Mouse (Mus musculus) layer of hippocampus, adult 11-12 months (tissue): ENCODE measurements around the gene Ttc28.
"Not testable (repeated sequence)": the region's sequence is repeated elsewhere in the genome, so short reads cannot be mapped to it uniquely, and the experiment has no call there.

ENCODE experiments used
- DNase-seq: peaks from one replicate; pipeline ENCODE4 v3.0.0; 2022; ENCODE audit warnings: low spot score

The Ttc28 gene

DNA sequence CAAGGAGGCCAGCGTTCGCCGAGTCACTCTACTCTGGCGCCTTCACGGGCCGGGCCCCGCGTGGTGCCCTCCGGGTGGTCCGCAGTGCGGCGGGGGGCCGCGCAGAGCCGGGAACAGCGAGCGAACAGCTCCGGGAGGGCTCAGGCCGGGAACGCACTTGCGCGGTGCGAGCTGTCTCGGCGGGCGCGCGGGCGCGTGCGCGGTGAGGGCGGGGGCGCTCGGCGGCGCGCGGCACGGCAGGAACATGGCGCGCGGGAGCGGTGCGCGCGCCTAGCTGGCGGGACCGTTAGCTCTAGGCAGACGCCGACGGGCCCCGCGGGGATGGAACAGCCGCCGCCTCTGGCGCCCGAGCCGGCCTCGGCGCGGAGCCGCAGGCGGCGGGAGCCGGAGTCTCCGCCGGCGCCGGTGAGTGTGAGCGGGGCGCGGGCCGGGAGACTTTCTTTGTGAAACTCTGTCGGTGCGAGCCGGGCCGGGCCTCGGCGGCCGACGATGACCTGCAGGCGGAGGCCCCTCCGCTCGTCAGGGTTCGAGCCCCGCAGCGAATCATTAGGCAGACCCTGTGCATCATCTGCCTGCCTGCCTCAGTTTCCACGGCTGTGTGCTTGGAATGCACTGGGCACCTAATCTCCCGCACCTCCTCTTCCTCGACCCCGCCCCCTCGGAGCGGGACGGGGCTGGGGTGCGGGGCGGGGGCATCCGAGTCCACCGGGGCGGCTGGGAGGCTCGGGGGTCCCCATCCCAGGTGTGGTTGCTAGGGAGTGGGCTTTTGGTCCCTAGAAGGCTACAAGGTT lies at the start of gene Ttc28:
Ttc28 (plus strand) TSS at position 220 of the 791 bp plus-strand sequence.
- DNase-seq = peak; percentile 88

DNA sequence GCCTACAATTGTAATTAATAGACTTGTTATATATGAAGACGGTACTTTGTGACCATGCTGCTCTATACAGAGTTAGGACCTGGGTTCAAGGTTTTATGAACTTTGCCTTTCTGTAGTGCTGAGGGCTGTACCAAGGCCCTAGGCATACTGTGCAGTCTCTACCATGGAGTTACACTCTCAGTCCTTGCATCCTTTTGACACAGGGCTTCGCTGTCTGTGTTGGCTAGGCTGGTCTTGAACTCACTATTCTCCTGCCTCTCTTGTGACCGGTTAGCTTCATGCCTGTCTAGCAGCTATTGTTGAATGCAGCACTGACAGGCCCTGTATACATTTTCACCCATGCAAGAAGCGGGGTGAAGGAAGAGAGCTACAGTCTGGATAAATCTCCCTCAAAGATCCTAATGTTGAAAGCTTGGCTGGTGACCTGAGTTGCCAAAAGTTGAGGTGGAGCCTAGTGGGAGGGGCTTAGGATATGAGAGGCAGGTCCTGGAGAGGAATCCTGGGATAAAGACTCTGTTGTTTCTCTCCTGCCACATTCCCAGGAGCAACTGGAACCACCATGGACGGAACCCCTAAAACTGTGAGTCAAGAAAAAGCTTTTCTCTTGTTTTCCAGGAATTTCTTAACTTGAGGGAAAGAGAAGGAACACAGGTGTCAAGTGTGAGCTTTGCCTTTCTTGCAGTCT lies 48.4 kb upstream of the Ttc28 start:
- DNase-seq = no peak

DNA sequence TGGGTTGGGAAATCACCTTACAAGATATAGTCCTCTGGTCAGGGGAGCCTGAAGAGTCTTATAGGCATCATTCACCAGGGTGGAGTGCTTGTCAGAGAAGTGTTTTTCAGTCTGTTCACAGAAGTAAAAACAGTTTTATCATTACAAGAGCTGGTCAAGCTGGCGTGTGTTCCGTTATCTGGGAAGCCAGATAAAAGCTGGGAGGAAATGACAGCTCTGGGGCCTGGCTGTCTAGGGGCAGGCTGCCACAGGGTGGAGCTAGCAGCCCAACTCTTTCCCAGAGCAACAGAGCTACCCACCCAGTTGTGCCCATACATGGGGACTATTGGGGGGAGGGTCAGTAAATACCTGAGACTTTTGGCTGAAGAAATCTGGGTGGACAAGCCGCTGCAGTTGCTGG lies 43.6 kb upstream of the Ttc28 start:
- peak; percentile 41 for DNase-seq

- not testable (repeated sequence) for DNase-seq
Observed at GRCm38 (mm10) chr5:110838016-110838415, 41.6 kb upstream of the Ttc28 start.

- no peak for DNase-seq
Observed at GRCm38 (mm10) chr5:110839038-110839677, 40.4 kb upstream of the Ttc28 start.

DNA sequence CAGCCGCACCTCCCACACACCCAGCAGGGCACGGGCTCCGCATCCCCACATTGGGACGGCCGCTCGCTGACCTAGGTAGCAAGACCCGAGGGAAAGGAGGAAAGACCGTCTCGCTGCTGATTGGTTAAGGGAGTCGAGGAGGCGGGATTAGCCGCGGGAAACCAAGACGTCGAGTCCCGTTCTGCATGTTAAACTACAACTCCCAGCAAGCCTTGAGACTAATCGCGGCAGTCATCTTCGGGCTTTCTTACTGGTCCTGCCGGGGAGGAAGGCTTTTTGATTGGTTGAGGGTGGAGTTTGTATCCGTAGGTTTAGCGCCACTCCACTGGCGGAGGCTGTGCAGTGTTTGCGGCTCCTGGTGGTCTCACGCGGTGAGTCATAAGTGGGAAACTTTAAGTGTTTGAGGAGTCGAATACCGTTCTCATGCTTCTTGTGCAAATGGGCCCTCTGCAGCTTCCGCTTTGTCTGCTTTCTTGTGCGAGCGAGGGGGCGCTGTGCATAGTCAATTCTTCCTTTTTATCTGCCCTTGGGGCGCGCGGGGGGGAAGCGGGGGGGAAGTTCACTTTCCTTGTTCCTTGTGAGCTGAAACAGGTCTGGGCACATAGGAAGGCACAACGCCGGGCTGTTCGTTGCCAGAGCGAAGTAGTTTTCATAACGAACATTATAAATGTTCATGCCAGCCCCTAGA lies 39.8 kb upstream of the Ttc28 start, which contains the start of the genes Hscb and Chek2:
Hscb (minus strand) TSS at position 100 of the 688 bp plus-strand sequence.
Chek2 (plus strand) TSS at position 302 of the 688 bp plus-strand sequence.
- peak; percentile 99 for DNase-seq

- peak; percentile 41 for DNase-seq
Observed at GRCm38 (mm10) chr5:110840465-110840864, 39.1 kb upstream of the Ttc28 start.

GRCm38 (mm10) chr5:110841046-110841862 lies 38.3 kb upstream of the Ttc28 start:
- DNase-seq = no peak

DNA sequence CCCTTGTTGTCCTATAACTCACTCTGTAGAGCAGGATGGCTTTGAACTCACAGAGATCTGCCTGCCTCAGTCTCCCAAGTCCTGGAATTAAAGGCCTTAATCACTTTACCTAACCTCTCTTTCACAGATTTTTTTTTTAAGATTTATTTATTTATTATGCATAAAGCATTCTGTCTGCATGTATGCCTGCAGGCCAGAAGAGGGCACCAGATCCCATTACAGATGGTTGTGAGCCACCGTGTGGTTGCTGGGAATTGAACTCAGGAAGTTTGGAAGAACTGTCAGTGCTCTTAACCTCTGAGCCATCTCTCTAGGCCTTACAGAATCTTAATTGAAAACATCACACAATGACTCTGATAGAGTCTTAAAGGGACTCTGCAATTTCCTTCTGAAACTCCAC lies 26.6 kb upstream of the Ttc28 start:
- no peak for DNase-seq

- DNase-seq = no peak
Observed at GRCm38 (mm10) chr5:110857091-110857490, 22.5 kb upstream of the Ttc28 start.

DNA sequence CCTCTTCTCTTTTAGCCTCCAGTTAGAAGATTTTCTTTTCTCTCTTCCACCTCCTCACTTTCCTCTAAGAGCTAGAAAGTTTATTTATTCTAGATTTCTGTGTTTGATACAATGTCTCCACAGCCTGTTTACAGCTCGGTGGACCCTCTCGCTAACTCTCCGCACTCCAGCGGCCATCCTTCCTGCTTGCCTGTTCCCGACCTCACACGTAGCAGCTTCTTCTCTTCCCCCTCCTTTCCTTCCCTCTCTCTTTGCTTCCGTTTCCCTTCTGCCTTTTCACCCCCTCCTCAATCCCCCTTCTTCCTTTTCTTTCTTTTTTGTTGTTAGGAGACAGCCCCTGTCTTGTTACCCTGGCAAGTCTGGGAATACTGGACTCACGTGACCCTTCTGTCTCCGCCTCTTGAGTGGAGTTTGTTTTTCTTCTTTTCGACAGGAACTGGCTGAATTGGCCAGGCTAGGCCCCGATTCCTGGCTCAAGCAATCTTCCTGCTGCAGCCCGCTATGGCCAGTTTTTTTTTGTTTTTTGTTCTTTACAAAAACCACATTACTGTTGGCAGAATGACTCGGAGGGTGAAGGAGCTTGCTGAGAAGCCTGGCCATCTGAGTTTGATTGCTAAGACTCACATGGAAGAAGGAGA lies 20.5 kb upstream of the Ttc28 start:
- peak; percentile 47 for DNase-seq

DNA sequence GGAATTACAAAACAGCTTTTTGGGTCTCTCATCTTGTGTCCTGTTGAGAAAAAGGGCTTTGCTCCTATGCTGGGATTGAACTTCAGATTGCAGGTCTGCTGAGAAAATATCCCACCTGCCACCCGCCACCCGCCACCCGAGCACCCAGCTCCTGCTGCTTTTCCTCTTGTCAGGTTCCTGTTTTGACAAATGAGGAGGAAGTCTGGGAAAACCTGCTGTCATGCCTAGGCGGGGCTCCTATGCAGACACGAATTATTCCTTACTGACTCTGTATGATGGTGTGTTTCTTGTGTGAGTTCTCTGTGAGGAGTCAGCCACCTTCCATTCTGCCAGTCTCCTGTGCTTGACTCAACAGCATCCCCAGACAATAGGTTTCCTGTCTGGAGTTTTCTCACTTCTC lies 19.2 kb upstream of the Ttc28 start:
- DNase-seq = no peak

DNA sequence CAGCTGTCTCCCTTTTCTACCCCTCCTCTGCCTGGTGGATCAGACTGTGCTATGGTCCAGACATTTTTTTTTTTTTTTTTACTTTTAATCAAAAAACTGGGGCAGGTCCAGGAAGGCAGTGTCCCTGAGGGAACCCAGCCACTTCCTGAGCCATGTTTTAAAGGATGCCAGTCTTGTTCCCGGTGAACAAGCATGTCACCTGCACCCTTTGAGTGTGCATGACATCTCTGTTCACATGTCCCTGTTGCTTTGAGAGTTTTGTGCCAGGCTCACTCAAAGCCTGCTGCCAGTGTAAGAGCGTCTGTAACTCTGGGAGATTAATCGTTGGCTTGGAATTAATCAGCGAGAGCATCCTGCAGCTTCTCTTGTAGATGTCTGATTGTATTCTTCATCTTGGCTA lies 11.1 kb upstream of the Ttc28 start:
- no peak for DNase-seq

GRCm38 (mm10) chr5:110869242-110869669 lies 10.3 kb upstream of the Ttc28 start:
- no peak for DNase-seq

DNA sequence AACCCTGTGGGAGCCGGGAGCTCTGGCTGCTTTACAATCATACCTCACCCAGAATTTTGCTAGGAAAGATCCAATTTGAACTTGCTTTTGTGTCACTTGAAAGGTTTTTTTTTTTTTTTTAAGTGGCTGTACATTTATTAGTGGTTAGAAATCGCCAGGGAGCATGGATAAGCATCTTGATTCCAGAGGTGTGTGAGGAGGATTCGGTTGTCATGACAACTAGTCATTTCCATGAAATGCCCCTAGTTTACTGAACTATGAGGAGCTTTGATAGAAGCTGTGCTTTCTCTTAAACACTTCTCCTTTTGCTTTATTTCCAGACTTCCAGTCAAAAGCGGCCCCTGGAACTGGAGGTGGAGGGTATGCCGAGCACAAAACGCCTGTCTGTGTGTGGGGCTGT lies 6.4 kb upstream of the Ttc28 start:
- DNase-seq = no peak

GRCm38 (mm10) chr5:110874711-110875110 lies 4.9 kb upstream of the Ttc28 start:
- no peak for DNase-seq

GRCm38 (mm10) chr5:110875286-110875685 lies 4.3 kb upstream of the Ttc28 start:
- DNase-seq = no peak

GRCm38 (mm10) chr5:110877666-110878505 lies 1.7 kb upstream of the Ttc28 start:
- DNase-seq = no peak

GRCm38 (mm10) chr5:110878526-110878925 lies 1.1 kb upstream of the Ttc28 start:
- DNase-seq = not testable (repeated sequence)

DNA sequence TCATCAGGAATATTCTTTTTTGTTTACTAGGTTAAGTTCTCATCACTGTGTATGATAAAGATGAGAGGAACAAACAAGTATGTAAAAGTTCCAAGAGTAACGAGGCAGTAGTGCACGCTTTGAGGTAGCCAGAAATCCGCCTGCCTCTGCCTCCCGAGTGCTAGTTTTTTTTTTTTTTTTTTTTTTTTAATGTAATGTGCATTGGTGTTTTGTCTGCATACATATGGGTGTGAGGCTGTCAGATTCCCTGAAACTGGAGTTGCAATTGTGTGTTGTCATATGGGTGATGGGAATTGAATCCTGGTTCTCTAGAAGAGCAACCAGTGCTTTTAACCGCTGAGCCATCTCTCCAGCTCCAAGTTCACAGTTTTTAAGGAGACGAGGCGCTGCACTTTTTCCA lies 561 bp upstream of the Ttc28 start:
- DNase-seq = no peak
